Mouse (Mus musculus): ENCODE results near the gene Depp1. TPM values are rescaled to one million over a fixed set of nuclear protein-coding genes. Genes with fewer than 3 reads are reported as not detected.

The Depp1 gene
- polyA plus RNA-seq, 2 experiments: 3.3 to 6.3 TPM

DNA sequence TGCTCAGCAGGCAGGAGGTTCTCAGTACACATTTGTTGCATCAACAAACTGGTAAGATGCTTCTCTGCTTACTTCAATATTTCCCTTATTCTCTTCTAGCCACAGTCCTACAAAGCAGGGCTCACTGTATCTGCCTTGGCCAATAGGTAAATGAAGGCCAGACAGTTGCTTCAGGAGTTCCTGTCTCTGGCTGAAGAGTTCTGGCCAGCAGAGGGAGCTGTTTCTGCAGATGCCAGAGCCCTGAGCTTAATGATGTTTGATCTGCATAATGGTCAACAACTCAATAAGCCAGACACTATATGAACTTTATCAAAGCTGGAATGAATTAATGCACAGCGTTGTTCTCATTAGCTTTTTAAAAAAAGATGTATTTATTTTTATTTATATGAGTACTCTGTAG is 18.3 kb upstream of the Depp1 start:
- no peak overlapping the region for H3K9ac ChIP-seq (replicated peaks)
- H3K4me2 ChIP-seq (ENCODE audit: low read depth): no peak overlapping the region
- no peaks in the 10 kb centered on the region for H3K27me3 ChIP-seq (ENCODE audit: control insufficient read depth, insufficient read depth, low read length)
- H3K4me3 ChIP-seq (ENCODE audit: insufficient read depth in 1 of 2, low read depth in 2 of 2, low read length in 2 of 2): no peak overlapping the region
- TF ChIP-seq EP300 (IDR thresholded peaks at IDR 0.05; ENCODE audit: low read depth) (no peak), CTCF (IDR thresholded peaks at IDR 0.05; ENCODE audit: low read depth) (peak; percentile 81)
- peak in 1 of 3 experiments; percentile 38 for DNase-seq (ENCODE audit: low read depth in 3 of 3, low spot score in 3 of 3)
- H3K4me1 ChIP-seq (replicated peaks; ENCODE audit: control insufficient read depth in 2 of 2, insufficient read depth in 2 of 2, low read length in 1 of 2): peaks cover 0 to 24% of the 10 kb centered on the region in 2 experiments; a peak in 2 of 4 replicates
- 28% methylated on average over 1 of the region's 1 CpGs for WGBS (ENCODE audit: insufficient replicate concordance)
- no peak overlapping the region for H3K27ac ChIP-seq
- no peaks in the 10 kb centered on the region for H3K9me3 ChIP-seq (ENCODE audit: control insufficient read depth, low read length)
- no peaks in the 10 kb centered on the region for H3K36me3 ChIP-seq (replicated peaks; ENCODE audit: control insufficient read depth, insufficient read depth, low read depth)
- ATAC-seq (ENCODE audit: insufficient read depth): no peak

- H3K27ac ChIP-seq: no peak overlapping the region
- no peak overlapping the region for H3K9ac ChIP-seq (replicated peaks)
- H3K9me3 ChIP-seq (ENCODE audit: control insufficient read depth, low read length): no peaks in the 10 kb centered on the region
- H3K4me2 ChIP-seq (ENCODE audit: low read depth): no peak overlapping the region
- no peaks in the 10 kb centered on the region for H3K36me3 ChIP-seq (replicated peaks; ENCODE audit: control insufficient read depth, insufficient read depth, low read depth)
- H3K27me3 ChIP-seq (ENCODE audit: control insufficient read depth, insufficient read depth, low read length): no peaks in the 10 kb centered on the region
- no peak overlapping the region for H3K4me3 ChIP-seq (ENCODE audit: insufficient read depth in 1 of 2, low read depth in 2 of 2, low read length in 2 of 2)
- ATAC-seq (ENCODE audit: insufficient read depth): no peak
- H3K4me1 ChIP-seq (replicated peaks; ENCODE audit: control insufficient read depth in 2 of 2, insufficient read depth in 2 of 2, low read length in 1 of 2): peaks cover 0 to 21% of the 10 kb centered on the region in 2 experiments; a peak in 2 of 4 replicates
- 66% methylated on average over 17 of the region's 17 CpGs for whole genome bisulfite sequencing (ENCODE audit: insufficient replicate concordance)
- TF ChIP-seq EP300 (IDR thresholded peaks at IDR 0.05; ENCODE audit: low read depth) (no peak), CTCF (IDR thresholded peaks at IDR 0.05; ENCODE audit: low read depth) (no peak)
- no peak for DNase-seq (ENCODE audit: low read depth in 3 of 3, low spot score in 3 of 3)
These were observed 16.4 kb upstream of the Depp1 start for GRCm38 (mm10) chr6:116633741-116634695.

- ATAC-seq (ENCODE audit: insufficient read depth): peak; percentile 80
- WGBS (ENCODE audit: insufficient replicate concordance): 28% methylated on average over 10 of the region's 10 CpGs
- Histone ChIP-seq H3K4me3 (ENCODE audit: insufficient read depth in 1 of 2, low read depth in 2 of 2, low read length in 2 of 2) (no peak overlapping the region), H3K4me2 (ENCODE audit: low read depth) (no peak overlapping the region), H3K36me3 (replicated peaks; ENCODE audit: control insufficient read depth, insufficient read depth, low read depth) (no peaks in the 10 kb centered on the region), H3K9ac (replicated peaks) (no peak overlapping the region), H3K9me3 (ENCODE audit: control insufficient read depth, low read length) (no peaks in the 10 kb centered on the region), H3K27me3 (ENCODE audit: control insufficient read depth, insufficient read depth, low read length) (no peaks in the 10 kb centered on the region), H3K27ac (peak overlapping the region; percentile 52), H3K4me1 (replicated peaks; ENCODE audit: control insufficient read depth in 2 of 2, insufficient read depth in 2 of 2, low read length in 1 of 2) (peaks cover 0 to 23% of the 10 kb centered on the region in 2 experiments; a peak in 2 of 4 replicates)
- no peak for DNase-seq (ENCODE audit: low read depth in 3 of 3, low spot score in 3 of 3)
- no peak; the same call in 1 of the 2 replicates for TF ChIP-seq EP300 (IDR thresholded peaks at IDR 0.05; ENCODE audit: low read depth)
- no peak for TF ChIP-seq CTCF (IDR thresholded peaks at IDR 0.05; ENCODE audit: low read depth)
These were observed 14.9 kb upstream of the Depp1 start for GRCm38 (mm10) chr6:116635251-116636180.

DNA sequence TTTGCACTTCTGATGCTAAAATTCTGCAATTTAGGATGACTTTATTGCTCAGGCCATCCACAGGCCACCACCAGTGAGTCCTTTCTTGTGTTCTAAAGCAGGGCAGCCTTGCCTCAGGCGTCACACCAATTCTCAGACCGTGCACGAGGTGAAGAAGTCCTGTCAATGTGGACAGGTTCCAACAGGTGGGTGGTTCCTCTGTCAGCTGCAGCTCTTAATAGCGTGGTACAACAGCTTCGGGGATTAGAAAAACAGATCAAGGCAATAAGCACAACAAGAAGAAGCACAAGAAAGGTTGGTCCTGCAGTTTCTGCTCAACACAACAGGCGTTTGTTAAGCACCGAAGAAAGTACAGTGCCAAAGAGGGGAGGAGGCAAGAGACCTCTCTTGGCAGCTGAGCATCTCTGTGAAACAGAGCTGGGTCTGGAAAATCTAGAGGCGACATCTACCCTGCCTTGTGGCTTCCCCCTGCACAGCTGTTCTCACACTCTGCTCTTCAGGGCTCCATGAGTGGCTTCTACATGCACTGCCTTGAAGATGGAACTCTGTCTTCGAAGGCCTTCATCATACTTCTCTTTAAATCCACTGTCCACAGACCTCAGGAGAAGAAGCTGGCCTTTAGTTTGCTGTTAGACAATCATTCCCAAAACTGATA is 13.7 kb upstream of the Depp1 start:
- Histone ChIP-seq H3K4me2 (ENCODE audit: low read depth) (no peak overlapping the region), H3K36me3 (replicated peaks; ENCODE audit: control insufficient read depth, insufficient read depth, low read depth) (no peaks in the 10 kb centered on the region), H3K27me3 (ENCODE audit: control insufficient read depth, insufficient read depth, low read length) (no peaks in the 10 kb centered on the region), H3K4me1 (replicated peaks; ENCODE audit: control insufficient read depth in 2 of 2, insufficient read depth in 2 of 2, low read length in 1 of 2) (peaks cover 0 to 23% of the 10 kb centered on the region in 2 experiments; a peak in 2 of 4 replicates), H3K27ac (no peak overlapping the region), H3K9ac (replicated peaks) (no peak overlapping the region), H3K9me3 (ENCODE audit: control insufficient read depth, low read length) (no peaks in the 10 kb centered on the region), H3K4me3 (ENCODE audit: insufficient read depth in 1 of 2, low read depth in 2 of 2, low read length in 2 of 2) (no peak overlapping the region)
- no peak for ATAC-seq (ENCODE audit: insufficient read depth)
- DNase-seq (ENCODE audit: low read depth in 3 of 3, low spot score in 3 of 3): no peak
- TF ChIP-seq EP300 (IDR thresholded peaks at IDR 0.05; ENCODE audit: low read depth) (no peak), CTCF (IDR thresholded peaks at IDR 0.05; ENCODE audit: low read depth) (no peak)
- 61% methylated on average over 9 of the region's 9 CpGs for WGBS (ENCODE audit: insufficient replicate concordance)

All from liver, embryonic 14.5 days (tissue).